Mouse (Mus musculus) stomach, postnatal 0 days (tissue): ENCODE results near the gene Plaur.

Experiments
- CTCF ChIP-seq: IDR thresholded peaks from 2 replicates; pipeline ENCODE4 v1.5.1; 2016; ENCODE audit warnings: antibody characterized with exemption, low read depth, mild to moderate bottlenecking, moderate library complexity
- EP300 ChIP-seq: optimal IDR thresholded peaks from 2 replicates; pipeline ENCODE3; 2016; ENCODE audit warnings: antibody characterized with exemption

- TF ChIP-seq CTCF (no peak), EP300 (no peak)
Measured at GRCm38 (mm10) chr7:24439891-24440290, 22.4 kb upstream of the Plaur start.
